Mouse (Mus musculus): ENCODE data around the gene Pmis2. TPM values are rescaled to one million over a fixed set of nuclear protein-coding genes. Genes with fewer than 3 reads are reported as not detected.
A peak's percentile ranks its signal among the peaks of the same experiment; 100 is the strongest.

Gene Pmis2
- total and polyA plus RNA-seq, 2 experiments from 2014 or later = not detected

GRCm38 (mm10) chr7:30634621-30635020 is 36.8 kb downstream of the Pmis2 start:
- Histone ChIP-seq H3K9me3 (ENCODE audit: low read length) (no peaks in the 10 kb centered on the region), H3K27me3 (ENCODE audit: insufficient read depth, low read length) (peaks cover 54% of the 10 kb centered on the region), H3K27ac (ENCODE audit: low read depth, low read length) (no peak overlapping the region), H3K4me2 (ENCODE audit: low read depth) (no peak overlapping the region), H3K36me3 (ENCODE audit: insufficient read depth) (peaks cover under 1% of the 10 kb centered on the region; the same call in 1 of the 2 replicates), H3K4me1 (ENCODE audit: insufficient read depth) (no peaks in the 10 kb centered on the region), H3K9ac (no peak overlapping the region), H3K4me3 (ENCODE audit: low read depth, low read length) (peak overlapping the region; percentile 9; the same call in 1 of the 2 replicates)
- ATAC-seq (peak; percentile 72), DNase-seq (peak; percentile 40)
- TF ChIP-seq CTCF (IDR thresholded peaks at IDR 0.05; ENCODE audit: low read depth) = peak; percentile 68
- 1% methylated on average over 20 of the region's 20 CpGs for WGBS

- Histone ChIP-seq H3K9ac (no peak overlapping the region), H3K4me3 (ENCODE audit: low read depth, low read length) (no peak overlapping the region), H3K27ac (ENCODE audit: low read depth, low read length) (no peak overlapping the region), H3K27me3 (ENCODE audit: insufficient read depth, low read length) (peaks cover 54% of the 10 kb centered on the region), H3K4me1 (ENCODE audit: insufficient read depth) (no peaks in the 10 kb centered on the region), H3K36me3 (ENCODE audit: insufficient read depth) (no peaks in the 10 kb centered on the region), H3K9me3 (ENCODE audit: low read length) (no peaks in the 10 kb centered on the region), H3K4me2 (ENCODE audit: low read depth) (no peak overlapping the region)
- no peak for TF ChIP-seq CTCF (IDR thresholded peaks at IDR 0.05; ENCODE audit: low read depth)
- no peak for DNase-seq
- ATAC-seq = no peak
- WGBS = 4% methylated on average over 27 of the region's 27 CpGs
These were observed 37.5 kb downstream of the Pmis2 start for GRCm38 (mm10) chr7:30633762-30634412.

DNA sequence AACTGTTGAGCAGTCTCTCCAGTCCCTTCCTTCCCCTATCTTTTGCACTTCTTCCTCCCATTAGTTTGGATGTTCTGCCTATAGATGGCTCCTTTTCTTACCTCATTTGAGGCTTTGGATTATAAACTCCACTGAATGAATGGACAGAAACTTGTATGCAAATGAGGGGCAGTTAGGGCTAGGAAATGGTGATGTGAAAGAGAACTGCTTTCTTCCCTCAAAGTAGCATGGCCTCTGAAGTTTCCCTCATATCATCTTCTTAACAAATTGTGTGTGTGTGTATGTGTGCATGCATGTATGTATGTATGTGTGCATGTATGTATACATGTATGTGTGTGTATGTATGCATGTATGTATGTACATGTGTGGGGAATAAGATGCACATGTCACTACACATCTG is 42.4 kb downstream of the Pmis2 start:
- ATAC-seq (no peak), DNase-seq (no peak)
- H3K27ac ChIP-seq (ENCODE audit: low read depth, low read length) = no peak overlapping the region
- no peak overlapping the region for H3K9ac ChIP-seq
- H3K27me3 ChIP-seq (ENCODE audit: insufficient read depth, low read length) = peaks cover 27% of the 10 kb centered on the region
- H3K9me3 ChIP-seq (ENCODE audit: low read length) = no peaks in the 10 kb centered on the region
- H3K4me1 ChIP-seq (ENCODE audit: insufficient read depth) = no peaks in the 10 kb centered on the region
- H3K4me3 ChIP-seq (ENCODE audit: low read depth, low read length) = no peak overlapping the region
- TF ChIP-seq CTCF (IDR thresholded peaks at IDR 0.05; ENCODE audit: low read depth) = no peak
- H3K36me3 ChIP-seq (ENCODE audit: insufficient read depth) = no peaks in the 10 kb centered on the region
- no peak overlapping the region for H3K4me2 ChIP-seq (ENCODE audit: low read depth)

- no peak for DNase-seq
- Histone ChIP-seq H3K9me3 (ENCODE audit: low read length) (no peaks in the 10 kb centered on the region), H3K27me3 (ENCODE audit: insufficient read depth, low read length) (peaks cover 4% of the 10 kb centered on the region), H3K9ac (no peak overlapping the region), H3K4me3 (ENCODE audit: low read depth, low read length) (no peak overlapping the region), H3K27ac (ENCODE audit: low read depth, low read length) (no peak overlapping the region), H3K4me2 (ENCODE audit: low read depth) (peak overlapping the region; percentile 77), H3K36me3 (ENCODE audit: insufficient read depth) (peaks cover 16% of the 10 kb centered on the region), H3K4me1 (ENCODE audit: insufficient read depth) (no peaks in the 10 kb centered on the region)
- ATAC-seq = no peak
- WGBS = 87% methylated on average over 5 of the region's 5 CpGs
- TF ChIP-seq CTCF (IDR thresholded peaks at IDR 0.05; ENCODE audit: low read depth) = no peak
These were observed 44.8 kb downstream of the Pmis2 start for GRCm38 (mm10) chr7:30626647-30627046.

DNA sequence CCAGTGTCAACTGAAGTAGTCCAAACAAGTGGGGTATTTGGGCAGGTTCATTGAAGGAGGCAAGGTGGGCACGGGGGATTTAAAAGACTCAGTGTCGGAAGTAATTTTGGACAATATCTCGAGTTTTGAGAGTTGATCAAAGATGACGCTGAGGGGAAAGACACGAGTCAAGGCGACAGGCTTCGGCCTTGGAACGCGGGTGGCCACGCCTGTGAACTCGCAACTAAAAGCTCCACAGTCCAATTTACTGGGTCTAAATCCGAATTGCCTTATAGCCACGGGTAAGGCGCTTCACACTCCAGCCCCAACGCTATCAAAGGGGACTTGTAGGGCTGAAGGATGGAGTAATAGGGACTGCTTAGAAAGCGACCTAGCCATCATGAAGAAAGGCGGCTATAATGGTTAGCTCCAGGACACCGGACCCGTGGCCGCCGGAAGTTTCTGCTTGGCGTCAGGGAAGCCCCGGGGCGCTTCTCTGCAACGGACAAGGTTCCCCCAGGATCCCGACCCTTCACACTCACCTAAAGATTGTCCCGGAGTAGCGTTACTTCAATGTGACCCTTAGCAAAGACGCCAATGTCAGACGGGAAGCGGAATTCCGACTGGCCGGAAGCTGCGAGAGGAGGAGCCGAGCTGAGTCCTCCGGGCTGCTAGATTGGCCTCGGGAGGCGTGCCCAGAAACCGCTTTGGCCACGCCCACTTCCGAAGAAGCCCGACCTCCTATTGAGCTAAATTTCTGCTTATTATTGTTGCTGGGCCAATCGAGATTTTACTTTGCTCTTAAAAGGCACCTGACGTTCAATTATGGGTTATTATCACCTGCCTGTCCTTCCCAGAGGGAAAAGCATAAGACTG is 45.6 kb downstream of the Pmis2 start, which contains the start of gene Cox6b1:
Gene Cox6b1 (minus strand): TSS at position 622 of the 855 bp plus-strand sequence.
- H3K4me3 ChIP-seq (ENCODE audit: low read depth, low read length) = peak within 1 kb of the TSS; percentile 77
- H3K36me3 ChIP-seq (ENCODE audit: insufficient read depth) = peaks cover 21% of the 10 kb centered on the region
- DNase-seq (peak; percentile 96), ATAC-seq (peak; percentile 97)
- WGBS = 2% methylated on average over 44 of the region's 44 CpGs
- TF ChIP-seq CTCF (IDR thresholded peaks at IDR 0.05; ENCODE audit: low read depth) = no peak
- H3K27ac ChIP-seq (ENCODE audit: low read depth, low read length) = peak within 1 kb of the TSS; percentile 43; the same call in 1 of the 2 replicates
- no peaks in the 10 kb centered on the region for H3K9me3 ChIP-seq (ENCODE audit: low read length)
- H3K9ac ChIP-seq = peak within 1 kb of the TSS; percentile 77
- no peaks in the 10 kb centered on the region; the same call in 1 of the 2 replicates for H3K27me3 ChIP-seq (ENCODE audit: insufficient read depth, low read length)
- no peaks in the 10 kb centered on the region for H3K4me1 ChIP-seq (ENCODE audit: insufficient read depth)
- H3K4me2 ChIP-seq (ENCODE audit: low read depth) = peak within 1 kb of the TSS; percentile 77

Other genes with a start within 250 kb of the Pmis2 start
Only the 30 nearest of the 32 such genes appear.
- 705 and 834 TPM in 2 replicates for gene Aplp1, start 226.1 kb downstream of the Pmis2 start, total RNA-seq (2014; rRNA removed)
- gene Aplp1, start 226.1 kb downstream of the Pmis2 start, polyA plus RNA-seq (2015; fragmentation: Nextera tagmentation; extraction: Ambion mirVana) = 863 and 867 TPM in 2 replicates
- gene Kirrel2, start 213.9 kb downstream of the Pmis2 start, total RNA-seq (2014; rRNA removed) = 0.46 and 2.1 TPM in 2 replicates
- gene Kirrel2, start 213.9 kb downstream of the Pmis2 start, polyA plus RNA-seq (2015; fragmentation: Nextera tagmentation; extraction: Ambion mirVana) = 0.07 and 0.11 TPM in 2 replicates
- gene Nphs1, start 213.3 kb downstream of the Pmis2 start, total RNA-seq (2014; rRNA removed) = 0.08 TPM in 1 of 2 replicates, not detected in the other
- gene Nphs1, start 213.3 kb downstream of the Pmis2 start, polyA plus RNA-seq (2015; fragmentation: Nextera tagmentation; extraction: Ambion mirVana) = 0.06 and 0.09 TPM in 2 replicates
- gene Prodh2, start 178.0 kb downstream of the Pmis2 start, total RNA-seq (2014; rRNA removed) = not detected in 2 replicates
- not detected in 2 replicates for gene Prodh2, start 178.0 kb downstream of the Pmis2 start, polyA plus RNA-seq (2015; fragmentation: Nextera tagmentation; extraction: Ambion mirVana)
- gene Arhgap33, start 136.5 kb downstream of the Pmis2 start, total RNA-seq (2014; rRNA removed) = 52.4 and 58.5 TPM in 2 replicates
- gene Arhgap33, start 136.5 kb downstream of the Pmis2 start, polyA plus RNA-seq (2015; fragmentation: Nextera tagmentation; extraction: Ambion mirVana) = 128 and 145 TPM in 2 replicates
- gene Hspb6, start 119.4 kb downstream of the Pmis2 start, total RNA-seq (2014; rRNA removed) = 2.9 and 4.1 TPM in 2 replicates
- gene Hspb6, start 119.4 kb downstream of the Pmis2 start, polyA plus RNA-seq (2015; fragmentation: Nextera tagmentation; extraction: Ambion mirVana) = 12.7 and 14.0 TPM in 2 replicates
- 9.0 and 14.8 TPM in 2 replicates for gene Proser3, start 119.3 kb downstream of the Pmis2 start, total RNA-seq (2014; rRNA removed)
- gene Proser3, start 119.3 kb downstream of the Pmis2 start, polyA plus RNA-seq (2015; fragmentation: Nextera tagmentation; extraction: Ambion mirVana) = 2.2 and 3.8 TPM in 2 replicates
- gene Lin37, start 111.8 kb downstream of the Pmis2 start, total RNA-seq (2014; rRNA removed) = 16.0 and 19.2 TPM in 2 replicates
- 49.5 and 53.0 TPM in 2 replicates for gene Lin37, start 111.8 kb downstream of the Pmis2 start, polyA plus RNA-seq (2015; fragmentation: Nextera tagmentation; extraction: Ambion mirVana)
- 48.8 and 74.3 TPM in 2 replicates for gene U2af1l4, start 108.3 kb downstream of the Pmis2 start, total RNA-seq (2014; rRNA removed)
- gene U2af1l4, start 108.3 kb downstream of the Pmis2 start, polyA plus RNA-seq (2015; fragmentation: Nextera tagmentation; extraction: Ambion mirVana) = 117 and 129 TPM in 2 replicates
- 5.5 and 9.9 TPM in 2 replicates for gene Gm49396, start 108.3 kb downstream of the Pmis2 start, total RNA-seq (2014; rRNA removed)
- 3.4 and 5.3 TPM in 2 replicates for gene Gm49396, start 108.3 kb downstream of the Pmis2 start, polyA plus RNA-seq (2015; fragmentation: Nextera tagmentation; extraction: Ambion mirVana)
- 70.9 and 90.7 TPM in 2 replicates for gene Psenen, start 108.0 kb downstream of the Pmis2 start, total RNA-seq (2014; rRNA removed)
- gene Psenen, start 108.0 kb downstream of the Pmis2 start, polyA plus RNA-seq (2015; fragmentation: Nextera tagmentation; extraction: Ambion mirVana) = 141 and 161 TPM in 2 replicates
- 1.2 TPM in 1 of 2 replicates, not detected in the other for gene Igflr1, start 106.2 kb downstream of the Pmis2 start, total RNA-seq (2014; rRNA removed)
- 2.3 and 3.2 TPM in 2 replicates for gene Igflr1, start 106.2 kb downstream of the Pmis2 start, polyA plus RNA-seq (2015; fragmentation: Nextera tagmentation; extraction: Ambion mirVana)
- gene Kmt2b, start 82.9 kb downstream of the Pmis2 start, total RNA-seq (2014; rRNA removed) = 31.2 and 31.5 TPM in 2 replicates
- 3.8 and 5.2 TPM in 2 replicates for gene Kmt2b, start 82.9 kb downstream of the Pmis2 start, polyA plus RNA-seq (2015; fragmentation: Nextera tagmentation; extraction: Ambion mirVana)
- gene Zbtb32, start 72.7 kb downstream of the Pmis2 start, total RNA-seq (2014; rRNA removed) = not detected in 2 replicates
- 0.08 and 0.17 TPM in 2 replicates for gene Zbtb32, start 72.7 kb downstream of the Pmis2 start, polyA plus RNA-seq (2015; fragmentation: Nextera tagmentation; extraction: Ambion mirVana)
- 0.29 and 0.38 TPM in 2 replicates for gene Upk1a, start 58.8 kb downstream of the Pmis2 start, total RNA-seq (2014; rRNA removed)
- gene Upk1a, start 58.8 kb downstream of the Pmis2 start, polyA plus RNA-seq (2015; fragmentation: Nextera tagmentation; extraction: Ambion mirVana) = 0.42 and 0.62 TPM in 2 replicates
- gene Cox6b1, start 45.5 kb downstream of the Pmis2 start, total RNA-seq (2014; rRNA removed) = 292 and 602 TPM in 2 replicates
- gene Cox6b1, start 45.5 kb downstream of the Pmis2 start, polyA plus RNA-seq (2015; fragmentation: Nextera tagmentation; extraction: Ambion mirVana) = 1,225 and 1,355 TPM in 2 replicates
- gene Etv2, start 35.8 kb downstream of the Pmis2 start, total RNA-seq (2014; rRNA removed) = not detected in 2 replicates
- not detected in 2 replicates for gene Etv2, start 35.8 kb downstream of the Pmis2 start, polyA plus RNA-seq (2015; fragmentation: Nextera tagmentation; extraction: Ambion mirVana)
- 150 and 156 TPM in 2 replicates for gene Rbm42, start 21.3 kb downstream of the Pmis2 start, total RNA-seq (2014; rRNA removed)
- gene Rbm42, start 21.3 kb downstream of the Pmis2 start, polyA plus RNA-seq (2015; fragmentation: Nextera tagmentation; extraction: Ambion mirVana) = 148 and 160 TPM in 2 replicates
- gene Haus5, start 6.6 kb downstream of the Pmis2 start, total RNA-seq (2014; rRNA removed) = 16.3 and 18.5 TPM in 2 replicates
- 17.7 and 18.3 TPM in 2 replicates for gene Haus5, start 6.6 kb downstream of the Pmis2 start, polyA plus RNA-seq (2015; fragmentation: Nextera tagmentation; extraction: Ambion mirVana)
- gene 2200002J24Rik, start 27.3 kb upstream of the Pmis2 start, total RNA-seq (2014; rRNA removed) = not detected in 2 replicates
- not detected in 2 replicates for gene 2200002J24Rik, start 27.3 kb upstream of the Pmis2 start, polyA plus RNA-seq (2015; fragmentation: Nextera tagmentation; extraction: Ambion mirVana)
- gene Atp4a, start 40.6 kb upstream of the Pmis2 start, total RNA-seq (2014; rRNA removed) = 1.2 and 2.0 TPM in 2 replicates
- gene Atp4a, start 40.6 kb upstream of the Pmis2 start, polyA plus RNA-seq (2015; fragmentation: Nextera tagmentation; extraction: Ambion mirVana) = 2.8 and 4.7 TPM in 2 replicates
- gene Tmem147, start 57.9 kb upstream of the Pmis2 start, total RNA-seq (2014; rRNA removed) = 173 TPM in 2 replicates
- 290 and 328 TPM in 2 replicates for gene Tmem147, start 57.9 kb upstream of the Pmis2 start, polyA plus RNA-seq (2015; fragmentation: Nextera tagmentation; extraction: Ambion mirVana)
- not detected in 2 replicates for gene Gapdhs, start 72.1 kb upstream of the Pmis2 start, total RNA-seq (2014; rRNA removed)
- 0.15 and 0.65 TPM in 2 replicates for gene Gapdhs, start 72.1 kb upstream of the Pmis2 start, polyA plus RNA-seq (2015; fragmentation: Nextera tagmentation; extraction: Ambion mirVana)
- gene Sbsn, start 79.9 kb upstream of the Pmis2 start, total RNA-seq (2014; rRNA removed) = 2.8 and 4.6 TPM in 2 replicates
- gene Sbsn, start 79.9 kb upstream of the Pmis2 start, polyA plus RNA-seq (2015; fragmentation: Nextera tagmentation; extraction: Ambion mirVana) = 2.3 and 3.5 TPM in 2 replicates
- gene Dmkn, start 92.2 kb upstream of the Pmis2 start, total RNA-seq (2014; rRNA removed) = 2.2 and 5.2 TPM in 2 replicates
- 7.2 and 7.4 TPM in 2 replicates for gene Dmkn, start 92.2 kb upstream of the Pmis2 start, polyA plus RNA-seq (2015; fragmentation: Nextera tagmentation; extraction: Ambion mirVana)
- not detected in 2 replicates for gene Krtdap, start 116.3 kb upstream of the Pmis2 start, total RNA-seq (2014; rRNA removed)
- gene Krtdap, start 116.3 kb upstream of the Pmis2 start, polyA plus RNA-seq (2015; fragmentation: Nextera tagmentation; extraction: Ambion mirVana) = 1.4 and 1.5 TPM in 2 replicates
- not detected in 2 replicates for gene Ffar2, start 152.2 kb upstream of the Pmis2 start, total RNA-seq (2014; rRNA removed)
- 0.07 TPM in 1 of 2 replicates, not detected in the other for gene Ffar2, start 152.2 kb upstream of the Pmis2 start, polyA plus RNA-seq (2015; fragmentation: Nextera tagmentation; extraction: Ambion mirVana)
- not detected in 2 replicates for gene Ffar3, start 184.6 kb upstream of the Pmis2 start, total RNA-seq (2014; rRNA removed)
- 0.09 TPM in 1 of 2 replicates, not detected in the other for gene Ffar3, start 184.6 kb upstream of the Pmis2 start, polyA plus RNA-seq (2015; fragmentation: Nextera tagmentation; extraction: Ambion mirVana)
- 0.08 TPM in 1 of 2 replicates, not detected in the other for gene Ffar1, start 190.0 kb upstream of the Pmis2 start, total RNA-seq (2014; rRNA removed)
- not detected in 2 replicates for gene Ffar1, start 190.0 kb upstream of the Pmis2 start, polyA plus RNA-seq (2015; fragmentation: Nextera tagmentation; extraction: Ambion mirVana)
- not detected in 2 replicates for gene Cd22, start 208.7 kb upstream of the Pmis2 start, total RNA-seq (2014; rRNA removed)
- 0.10 TPM in 1 of 2 replicates, not detected in the other for gene Cd22, start 208.7 kb upstream of the Pmis2 start, polyA plus RNA-seq (2015; fragmentation: Nextera tagmentation; extraction: Ambion mirVana)

Data from forebrain, postnatal 0 days (tissue).